Mouse (Mus musculus) liver, embryonic 11.5 days (tissue): ENCODE measurements around the gene Dhtkd1. TPM values are rescaled to one million over a fixed set of nuclear protein-coding genes. Genes with fewer than 3 reads are reported as not detected.

Experiments
- polyA plus RNA-seq: library from polyadenylated mRNA; unstranded; fragments of >200 nt; fragmentation: Nextera tagmentation; extraction: Ambion mirVana; gene quantifications from 2 replicates; pipeline ENCODE4 v1.2.1, GENCODE M21; 2014

The Dhtkd1 gene
- polyA plus RNA-seq, 1 experiment from 2014 or later, result 3.5 TPM

Other genes starting within 250 kb of the Dhtkd1 start
- 1.0 and 1.4 TPM in 2 replicates for gene Camk1d, start 228.3 kb downstream of the Dhtkd1 start, polyA plus RNA-seq
- 120 and 123 TPM in 2 replicates for gene Nudt5, start 97.8 kb downstream of the Dhtkd1 start, polyA plus RNA-seq
- 278 and 298 TPM in 2 replicates for gene Cdc123, start 97.6 kb downstream of the Dhtkd1 start, polyA plus RNA-seq
- 2.0 TPM in 2 replicates for gene Gm13199, start 79.9 kb downstream of the Dhtkd1 start, polyA plus RNA-seq
- 48.1 and 51.8 TPM in 2 replicates for gene Sec61a2, start 47.4 kb downstream of the Dhtkd1 start, polyA plus RNA-seq
- 10.4 and 10.7 TPM in 2 replicates for gene Upf2, start 8.7 kb upstream of the Dhtkd1 start, polyA plus RNA-seq
- 8.9 and 10.3 TPM in 2 replicates for gene Proser2, start 187.4 kb upstream of the Dhtkd1 start, polyA plus RNA-seq